Mouse (Mus musculus): ENCODE data around the gene Ccdc142.

DNA sequence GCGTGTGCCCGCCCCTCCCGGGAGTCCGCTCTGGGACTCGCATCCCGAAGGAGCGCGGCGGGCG lies 31.3 kb upstream of the Ccdc142 start, which contains the start of gene Tlx2:
- TF ChIP-seq POLR2A (IDR thresholded peaks at IDR 0.05; ENCODE audit: extremely low read depth, insufficient read depth, low read length) (no peak), CTCF (IDR thresholded peaks at IDR 0.05; ENCODE audit: low read depth, low read length) (no peak)
